Mouse (Mus musculus) MEL (cell line): Measurements from ENCODE around the gene Rps10.

ENCODE experiments used
- ETS1 ChIP-seq: IDR thresholded peaks from 2 replicates; pipeline ENCODE4 v1.6.1; 2012; ENCODE audit warnings: low read depth, mild to moderate bottlenecking, inconsistent platforms, low read length, improper control_type of control experiment, moderate library complexity
- MAFK ChIP-seq: IDR thresholded peaks from 2 replicates; pipeline ENCODE4 v1.6.1; 2011; ENCODE audit warnings: low read depth, mild to moderate bottlenecking, low read length, improper control_type of control experiment, borderline replicate concordance
- ZC3H11A ChIP-seq: IDR thresholded peaks from 2 replicates; pipeline ENCODE4 v1.6.1; 2012; ENCODE audit warnings: low read depth, mild to moderate bottlenecking, inconsistent platforms, low read length, improper control_type of control experiment

DNA sequence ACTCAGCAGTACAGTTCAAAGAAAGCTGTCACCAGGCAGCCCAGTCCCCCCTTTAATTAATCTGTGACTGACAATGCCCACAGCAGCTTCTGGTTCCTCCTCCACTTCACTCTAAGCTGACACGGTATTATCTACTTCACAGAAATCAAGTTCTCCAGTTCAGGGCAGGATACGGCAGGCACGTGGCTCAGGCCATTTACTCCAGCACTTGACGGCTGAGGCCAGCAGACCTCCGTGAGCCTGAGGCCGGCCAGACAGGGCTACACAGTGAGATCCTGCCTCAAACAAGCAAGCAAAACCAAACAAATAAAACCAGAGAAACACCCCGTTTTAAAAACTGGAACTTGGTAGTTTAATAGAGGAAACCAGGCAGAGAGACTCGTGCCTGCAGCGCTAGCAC, 49.8 kb downstream of the Rps10 start:
- TF ChIP-seq ETS1 (no peak), MAFK (no peak), ZC3H11A (no peak)
